Mouse (Mus musculus): ENCODE measurements at regions not wholly inside any gene's neighbourhood (a gene's known extent, or its start where the extent isn't known, plus 50 kb on each side); places are given as distances from the start of the nearest gene placed in this dataset.

GRCm38 (mm10) chr15:69469566-69469965 is 2968.9 kb upstream of the Lrrc6 start:
- 57% methylated on average over 1 of the region's 1 CpGs for WGBS
- Histone ChIP-seq H3K4me3 (ENCODE audit: control insufficient read depth in 1 of 2, insufficient read depth in 1 of 2, low read depth in 1 of 2, low read length in 2 of 2) (no peak overlapping the region), H3K4me2 (ENCODE audit: low read length) (no peak overlapping the region), H3K9ac (ENCODE audit: low read length) (no peak overlapping the region), H3K27ac (replicated peaks in 1 of 2; ENCODE audit: control insufficient read depth in 1 of 2, insufficient read depth in 1 of 2, low read depth in 2 of 2, low read length in 2 of 2) (no peak overlapping the region), H3K36me3 (ENCODE audit: control insufficient read depth, insufficient read depth, low read length) (no peaks in the 10 kb centered on the region), H3K9me3 (ENCODE audit: control insufficient read depth, low read length) (no peaks in the 10 kb centered on the region), H3K27me3 (ENCODE audit: control insufficient read depth, insufficient read depth, low read length) (no peaks in the 10 kb centered on the region), H3K4me1 (ENCODE audit: control insufficient read depth in 2 of 2, insufficient read depth in 2 of 2, low read length in 2 of 2) (no peaks in the 10 kb centered on the region)
- no peak for ATAC-seq (ENCODE audit: insufficient number of reproducible peaks, insufficient read depth, low FRiP score, low read depth)

- WGBS, result 81% methylated on average over 2 of the region's 2 CpGs
- H3K27me3 ChIP-seq (ENCODE audit: control insufficient read depth, insufficient read depth, low read length), result no peaks in the 10 kb centered on the region
- no peak overlapping the region for H3K9ac ChIP-seq (ENCODE audit: low read length)
- H3K4me2 ChIP-seq (ENCODE audit: low read length), result no peak overlapping the region
- no peak overlapping the region for H3K27ac ChIP-seq (replicated peaks in 1 of 2; ENCODE audit: control insufficient read depth in 1 of 2, insufficient read depth in 1 of 2, low read depth in 2 of 2, low read length in 2 of 2)
- no peak for ATAC-seq (ENCODE audit: insufficient number of reproducible peaks, insufficient read depth, low FRiP score, low read depth)
- H3K4me1 ChIP-seq (ENCODE audit: control insufficient read depth in 2 of 2, insufficient read depth in 2 of 2, low read length in 2 of 2), result no peaks in the 10 kb centered on the region
- H3K4me3 ChIP-seq (ENCODE audit: control insufficient read depth in 1 of 2, insufficient read depth in 1 of 2, low read depth in 1 of 2, low read length in 2 of 2), result no peak overlapping the region
- no peaks in the 10 kb centered on the region for H3K36me3 ChIP-seq (ENCODE audit: control insufficient read depth, insufficient read depth, low read length)
- H3K9me3 ChIP-seq (ENCODE audit: control insufficient read depth, low read length), result no peaks in the 10 kb centered on the region
Measured at GRCm38 (mm10) chr15:69460581-69461194, 2960.0 kb upstream of the Lrrc6 start.

- ATAC-seq (ENCODE audit: insufficient number of reproducible peaks, insufficient read depth, low FRiP score, low read depth), result no peak
- Histone ChIP-seq H3K9me3 (ENCODE audit: control insufficient read depth, low read length) (no peaks in the 10 kb centered on the region), H3K27ac (replicated peaks in 1 of 2; ENCODE audit: control insufficient read depth in 1 of 2, insufficient read depth in 1 of 2, low read depth in 2 of 2, low read length in 2 of 2) (no peak overlapping the region), H3K27me3 (ENCODE audit: control insufficient read depth, insufficient read depth, low read length) (no peaks in the 10 kb centered on the region), H3K36me3 (ENCODE audit: control insufficient read depth, insufficient read depth, low read length) (no peaks in the 10 kb centered on the region), H3K9ac (ENCODE audit: low read length) (no peak overlapping the region), H3K4me2 (ENCODE audit: low read length) (no peak overlapping the region), H3K4me3 (ENCODE audit: control insufficient read depth in 1 of 2, insufficient read depth in 1 of 2, low read depth in 1 of 2, low read length in 2 of 2) (no peak overlapping the region), H3K4me1 (ENCODE audit: control insufficient read depth in 2 of 2, insufficient read depth in 2 of 2, low read length in 2 of 2) (no peaks in the 10 kb centered on the region)
- WGBS, result 62% methylated on average over 4 of the region's 4 CpGs
Measured at GRCm38 (mm10) chr15:69457473-69457872, 2956.8 kb upstream of the Lrrc6 start.

- Histone ChIP-seq H3K9me3 (ENCODE audit: control insufficient read depth, low read length) (no peaks in the 10 kb centered on the region), H3K27ac (replicated peaks in 1 of 2; ENCODE audit: control insufficient read depth in 1 of 2, insufficient read depth in 1 of 2, low read depth in 2 of 2, low read length in 2 of 2) (no peak overlapping the region), H3K4me3 (ENCODE audit: control insufficient read depth in 1 of 2, insufficient read depth in 1 of 2, low read depth in 1 of 2, low read length in 2 of 2) (no peak overlapping the region), H3K4me2 (ENCODE audit: low read length) (no peak overlapping the region), H3K4me1 (ENCODE audit: control insufficient read depth in 2 of 2, insufficient read depth in 2 of 2, low read length in 2 of 2) (no peaks in the 10 kb centered on the region), H3K27me3 (ENCODE audit: control insufficient read depth, insufficient read depth, low read length) (no peaks in the 10 kb centered on the region), H3K36me3 (ENCODE audit: control insufficient read depth, insufficient read depth, low read length) (no peaks in the 10 kb centered on the region), H3K9ac (ENCODE audit: low read length) (no peak overlapping the region)
- 72% methylated on average over 4 of the region's 4 CpGs for WGBS
- no peak for ATAC-seq (ENCODE audit: insufficient number of reproducible peaks, insufficient read depth, low FRiP score, low read depth)
Measured at GRCm38 (mm10) chr15:69456191-69456770, 2955.6 kb upstream of the Lrrc6 start.

- Histone ChIP-seq H3K9me3 (ENCODE audit: control insufficient read depth, low read length) (no peaks in the 10 kb centered on the region), H3K27me3 (ENCODE audit: control insufficient read depth, insufficient read depth, low read length) (no peaks in the 10 kb centered on the region), H3K4me2 (ENCODE audit: low read length) (no peak overlapping the region), H3K36me3 (ENCODE audit: control insufficient read depth, insufficient read depth, low read length) (no peaks in the 10 kb centered on the region), H3K27ac (replicated peaks in 1 of 2; ENCODE audit: control insufficient read depth in 1 of 2, insufficient read depth in 1 of 2, low read depth in 2 of 2, low read length in 2 of 2) (no peak overlapping the region), H3K9ac (ENCODE audit: low read length) (no peak overlapping the region), H3K4me1 (ENCODE audit: control insufficient read depth in 2 of 2, insufficient read depth in 2 of 2, low read length in 2 of 2) (no peaks in the 10 kb centered on the region), H3K4me3 (ENCODE audit: control insufficient read depth in 1 of 2, insufficient read depth in 1 of 2, low read depth in 1 of 2, low read length in 2 of 2) (no peak overlapping the region)
- WGBS, result 62% methylated on average over 3 of the region's 3 CpGs
- no peak for ATAC-seq (ENCODE audit: insufficient number of reproducible peaks, insufficient read depth, low FRiP score, low read depth)
Measured at GRCm38 (mm10) chr15:69441008-69441407, 2940.3 kb upstream of the Lrrc6 start.

- WGBS, result 86% methylated on average over 1 of the region's 1 CpGs
- Histone ChIP-seq H3K27me3 (ENCODE audit: control insufficient read depth, insufficient read depth, low read length) (no peaks in the 10 kb centered on the region), H3K27ac (replicated peaks in 1 of 2; ENCODE audit: control insufficient read depth in 1 of 2, insufficient read depth in 1 of 2, low read depth in 2 of 2, low read length in 2 of 2) (no peak overlapping the region), H3K4me1 (ENCODE audit: control insufficient read depth in 2 of 2, insufficient read depth in 2 of 2, low read length in 2 of 2) (no peaks in the 10 kb centered on the region), H3K9me3 (ENCODE audit: control insufficient read depth, low read length) (no peaks in the 10 kb centered on the region), H3K9ac (ENCODE audit: low read length) (no peak overlapping the region), H3K36me3 (ENCODE audit: control insufficient read depth, insufficient read depth, low read length) (no peaks in the 10 kb centered on the region), H3K4me3 (ENCODE audit: control insufficient read depth in 1 of 2, insufficient read depth in 1 of 2, low read depth in 1 of 2, low read length in 2 of 2) (no peak overlapping the region), H3K4me2 (ENCODE audit: low read length) (no peak overlapping the region)
- no peak for ATAC-seq (ENCODE audit: insufficient number of reproducible peaks, insufficient read depth, low FRiP score, low read depth)
Measured at GRCm38 (mm10) chr15:69413531-69414011, 2912.9 kb upstream of the Lrrc6 start.

- Histone ChIP-seq H3K9ac (ENCODE audit: low read length) (no peak overlapping the region), H3K4me2 (ENCODE audit: low read length) (no peak overlapping the region), H3K9me3 (ENCODE audit: control insufficient read depth, low read length) (no peaks in the 10 kb centered on the region), H3K27ac (replicated peaks in 1 of 2; ENCODE audit: control insufficient read depth in 1 of 2, insufficient read depth in 1 of 2, low read depth in 2 of 2, low read length in 2 of 2) (no peak overlapping the region), H3K4me3 (ENCODE audit: control insufficient read depth in 1 of 2, insufficient read depth in 1 of 2, low read depth in 1 of 2, low read length in 2 of 2) (no peak overlapping the region), H3K27me3 (ENCODE audit: control insufficient read depth, insufficient read depth, low read length) (no peaks in the 10 kb centered on the region), H3K36me3 (ENCODE audit: control insufficient read depth, insufficient read depth, low read length) (no peaks in the 10 kb centered on the region), H3K4me1 (ENCODE audit: control insufficient read depth in 2 of 2, insufficient read depth in 2 of 2, low read length in 2 of 2) (no peaks in the 10 kb centered on the region)
- WGBS, result 83% methylated on average over 4 of the region's 4 CpGs
- no peak for ATAC-seq (ENCODE audit: insufficient number of reproducible peaks, insufficient read depth, low FRiP score, low read depth)
Measured at GRCm38 (mm10) chr15:69389575-69389974, 2888.9 kb upstream of the Lrrc6 start.

- Histone ChIP-seq H3K27ac (replicated peaks in 1 of 2; ENCODE audit: control insufficient read depth in 1 of 2, insufficient read depth in 1 of 2, low read depth in 2 of 2, low read length in 2 of 2) (no peak overlapping the region), H3K4me3 (ENCODE audit: control insufficient read depth in 1 of 2, insufficient read depth in 1 of 2, low read depth in 1 of 2, low read length in 2 of 2) (no peak overlapping the region), H3K9me3 (ENCODE audit: control insufficient read depth, low read length) (no peaks in the 10 kb centered on the region), H3K36me3 (ENCODE audit: control insufficient read depth, insufficient read depth, low read length) (no peaks in the 10 kb centered on the region), H3K4me1 (ENCODE audit: control insufficient read depth in 2 of 2, insufficient read depth in 2 of 2, low read length in 2 of 2) (no peaks in the 10 kb centered on the region), H3K4me2 (ENCODE audit: low read length) (no peak overlapping the region), H3K9ac (ENCODE audit: low read length) (no peak overlapping the region), H3K27me3 (ENCODE audit: control insufficient read depth, insufficient read depth, low read length) (no peaks in the 10 kb centered on the region)
- ATAC-seq (ENCODE audit: insufficient number of reproducible peaks, insufficient read depth, low FRiP score, low read depth), result no peak
Measured at GRCm38 (mm10) chr15:69387466-69387865, 2886.8 kb upstream of the Lrrc6 start.
